Comparison of ENCODE assay signal across 9 mouse cellular contexts in the genomic region with DNA sequence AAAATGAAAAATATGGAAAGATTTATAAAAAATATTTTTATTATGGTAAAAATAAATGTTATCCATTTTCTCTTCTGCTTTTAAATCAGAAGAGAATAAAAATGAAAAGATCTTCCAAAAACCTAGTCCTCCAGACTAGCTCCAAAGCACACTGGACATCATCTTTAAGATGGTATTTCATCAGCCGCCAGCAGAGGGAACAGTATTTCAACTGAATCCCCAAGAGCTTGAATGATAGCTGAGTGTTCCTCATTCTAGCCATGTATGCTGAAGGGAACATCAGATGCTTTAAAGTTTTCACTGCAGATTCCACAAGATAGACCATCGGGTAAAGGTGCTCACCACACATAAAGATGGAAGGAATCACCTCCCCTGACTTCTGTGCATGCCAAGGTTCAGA. TPM values are rescaled to one million over a fixed set of nuclear protein-coding genes. Genes with fewer than 3 reads are reported as not detected.
DNase-seq lines count a peak whose midpoint lies in the region; ATAC-seq and TF ChIP-seq lines count a peak whose summit lies in the region.
"Had no signal": no experiment of that assay in that cellular context is flagged by ENCODE, and none has a peak within 500 bp of the region (broad histone marks: within the 10 kb centered on the region; RNA-seq: fewer than 3 reads in every experiment).

No protein-coding gene starts in this region.

- 41% methylated on average over 2 of the region's 2 CpGs for WGBS in forebrain, embryonic 14.5 days
- 47% methylated on average over 2 of the region's 2 CpGs for WGBS in forebrain, embryonic 12.5 days
- WGBS in lung, embryonic 14.5 days, result 31% methylated on average over 2 of the region's 2 CpGs
- 24% methylated on average over 2 of the region's 2 CpGs for WGBS in lung, adult 2 months
- WGBS in liver, postnatal 0 days (ENCODE audit: insufficient replicate concordance), result 17% methylated on average over 2 of the region's 2 CpGs

- no peak for TF ChIP-seq POLR2A in lung, adult 2 months (IDR thresholded peaks at IDR 0.05; ENCODE audit: borderline replicate concordance, extremely low read depth, low read depth, low read length)
- TF ChIP-seq POLR2A in cortical plate, adult 2 months (IDR thresholded peaks at IDR 0.05; ENCODE audit: extremely low read depth, insufficient read depth, low read length), result no peak

- no peaks in the 10 kb centered on the region for H3K4me1 ChIP-seq in forebrain, embryonic 14.5 days (ENCODE audit: control insufficient read depth, insufficient read depth, low read length)
- no peaks in the 10 kb centered on the region for H3K4me1 ChIP-seq in forebrain, embryonic 12.5 days
- no peaks in the 10 kb centered on the region for H3K4me1 ChIP-seq in lung, embryonic 14.5 days (ENCODE audit: insufficient read depth)
- H3K4me1 ChIP-seq in lung, adult 2 months (ENCODE audit: control insufficient read depth, insufficient read depth, low read length), result no peaks in the 10 kb centered on the region
- H3K4me1 ChIP-seq in cortical plate, adult 2 months (ENCODE audit: control insufficient read depth, insufficient read depth, low read length), result peaks cover 1% of the 10 kb centered on the region; the same call in 1 of the 2 replicates
- H3K4me1 ChIP-seq in liver, postnatal 0 days (ENCODE audit: insufficient read depth), result peaks cover 2% of the 10 kb centered on the region; the same call in 1 of the 2 replicates
- H3K4me1 ChIP-seq: lung, embryonic 15.5 days had no signal

- no peak overlapping the region for H3K9ac ChIP-seq in forebrain, embryonic 14.5 days (ENCODE audit: low read length)
- no peak overlapping the region for H3K9ac ChIP-seq in forebrain, embryonic 12.5 days
- no peak overlapping the region for H3K9ac ChIP-seq in lung, embryonic 14.5 days
- H3K9ac ChIP-seq in liver, postnatal 0 days (replicated peaks), result no peak overlapping the region
- H3K9ac ChIP-seq: lung, embryonic 15.5 days had no signal

- no peak overlapping the region for H3K4me2 ChIP-seq in forebrain, embryonic 14.5 days (ENCODE audit: low read length)
- no peak overlapping the region for H3K4me2 ChIP-seq in forebrain, embryonic 12.5 days
- H3K4me2 ChIP-seq in lung, embryonic 14.5 days, result no peak overlapping the region
- no peak overlapping the region for H3K4me2 ChIP-seq in liver, postnatal 0 days (ENCODE audit: low read depth, low read length)
- H3K4me2 ChIP-seq: lung, embryonic 15.5 days had no signal

- no peak for TF ChIP-seq EP300 in liver, postnatal 0 days (IDR thresholded peaks at IDR 0.05; ENCODE audit: low read depth)

- DNase-seq in forebrain, embryonic 14.5 days (ENCODE audit: low spot score), result peak; percentile 57
- DNase-seq in lung, embryonic 14.5 days, result peak; percentile 73
- DNase-seq in lung, adult 2 months, result no peak
- DNase-seq in liver, postnatal 0 days, result no peak
- peak; percentile 78 for DNase-seq in splenic B cell, adult 2 months (ENCODE audit: low read depth, low spot score)

- no peaks in the 10 kb centered on the region for H3K36me3 ChIP-seq in forebrain, embryonic 14.5 days (ENCODE audit: control insufficient read depth, insufficient read depth, low read length)
- no peaks in the 10 kb centered on the region for H3K36me3 ChIP-seq in forebrain, embryonic 12.5 days (replicated peaks)
- no peaks in the 10 kb centered on the region for H3K36me3 ChIP-seq in lung, embryonic 14.5 days (ENCODE audit: insufficient read depth)
- no peaks in the 10 kb centered on the region for H3K36me3 ChIP-seq in liver, postnatal 0 days (replicated peaks; ENCODE audit: insufficient read depth, low read length)
- 0 out of 2 replicates have a peak, but pooled peaks cover 2% of the 10 kb centered on the region for H3K36me3 ChIP-seq in splenic B cell, adult 2 months (ENCODE audit: control insufficient read depth, insufficient read depth, low read length, poor library complexity, severe bottlenecking)
- H3K36me3 ChIP-seq: lung, embryonic 15.5 days had no signal

- peak; percentile 40; the same call in 1 of the 2 replicates for ATAC-seq in forebrain, embryonic 14.5 days
- ATAC-seq in forebrain, embryonic 12.5 days (ENCODE audit: low FRiP score), result no peak
- no peak for ATAC-seq in lung, embryonic 14.5 days (ENCODE audit: insufficient read depth)
- no peak for ATAC-seq in liver, postnatal 0 days
- ATAC-seq in erythroblast, adult 5-6 weeks (replicated peaks; ENCODE audit: low FRiP score, poor library complexity, severe bottlenecking), result no peak

- no peaks in the 10 kb centered on the region for H3K27me3 ChIP-seq in forebrain, embryonic 14.5 days (replicated peaks; ENCODE audit: control insufficient read depth, insufficient read depth, low read length)
- no peaks in the 10 kb centered on the region for H3K27me3 ChIP-seq in forebrain, embryonic 12.5 days
- no peaks in the 10 kb centered on the region for H3K27me3 ChIP-seq in lung, embryonic 14.5 days (ENCODE audit: insufficient read depth, low read length)
- H3K27me3 ChIP-seq in liver, postnatal 0 days (ENCODE audit: insufficient read depth, low read length), result no peaks in the 10 kb centered on the region
- no peaks in the 10 kb centered on the region for H3K27me3 ChIP-seq in splenic B cell, adult 2 months (ENCODE audit: control insufficient read depth, insufficient read depth, low read length, poor library complexity, severe bottlenecking)
- H3K27me3 ChIP-seq: lung, embryonic 15.5 days had no signal

- peak; percentile 62 for TF ChIP-seq CTCF in lung, embryonic 14.5 days (IDR thresholded peaks at IDR 0.05; ENCODE audit: low read depth)
- no peak for TF ChIP-seq CTCF in lung, adult 2 months (IDR thresholded peaks at IDR 0.05; ENCODE audit: insufficient read depth, low read length)
- TF ChIP-seq CTCF in cortical plate, adult 2 months (IDR thresholded peaks at IDR 0.05; ENCODE audit: extremely low read depth, insufficient read depth, low read length), result peak; percentile 48; the same call in 1 of the 2 replicates
- TF ChIP-seq CTCF in liver, postnatal 0 days (IDR thresholded peaks at IDR 0.05; ENCODE audit: low read depth), result peak; percentile 62

- H3K9me3 ChIP-seq in forebrain, embryonic 14.5 days (replicated peaks; ENCODE audit: control insufficient read depth, low read length), result no peaks in the 10 kb centered on the region
- no peaks in the 10 kb centered on the region for H3K9me3 ChIP-seq in forebrain, embryonic 12.5 days
- H3K9me3 ChIP-seq in lung, embryonic 14.5 days (ENCODE audit: low read depth, low read length), result no peaks in the 10 kb centered on the region
- no peaks in the 10 kb centered on the region for H3K9me3 ChIP-seq in liver, postnatal 0 days (ENCODE audit: low read length)
- H3K9me3 ChIP-seq: lung, embryonic 15.5 days had no signal

- H3K27ac ChIP-seq in forebrain, embryonic 14.5 days (ENCODE audit: low read depth, low read length), result no peak overlapping the region
- no peak overlapping the region for H3K27ac ChIP-seq in forebrain, embryonic 12.5 days
- H3K27ac ChIP-seq in lung, embryonic 14.5 days (ENCODE audit: low read depth), result no peak overlapping the region
- H3K27ac ChIP-seq in cortical plate, adult 2 months (ENCODE audit: insufficient read depth, low read length), result no peak overlapping the region
- no peak overlapping the region for H3K27ac ChIP-seq in liver, postnatal 0 days (ENCODE audit: low read depth)
- H3K27ac ChIP-seq: lung, embryonic 15.5 days had no signal

- no peak overlapping the region for H3K4me3 ChIP-seq in forebrain, embryonic 14.5 days (ENCODE audit: low read depth, low read length)
- no peak overlapping the region for H3K4me3 ChIP-seq in forebrain, embryonic 12.5 days (replicated peaks)
- no peak overlapping the region for H3K4me3 ChIP-seq in lung, embryonic 14.5 days (ENCODE audit: low read depth, low read length)
- H3K4me3 ChIP-seq in lung, adult 2 months (replicated peaks; ENCODE audit: extremely low read depth, low read depth, low read length), result no peak overlapping the region
- no peak overlapping the region for H3K4me3 ChIP-seq in cortical plate, adult 2 months (ENCODE audit: insufficient read depth, low read length)
- H3K4me3 ChIP-seq in liver, postnatal 0 days (ENCODE audit: low read depth, low read length), result no peak overlapping the region
- H3K4me3 ChIP-seq: lung, embryonic 15.5 days had no signal

RNA-seq across cellular contexts. Expression of a gene that starts 16.6 kb away (rescaled TPM):
- polyA plus RNA-seq in forebrain, embryonic 14.5 days (2014; fragmentation: Nextera tagmentation; extraction: Ambion mirVana), result 0.77 and 1.6 TPM in 2 replicates
- polyA plus RNA-seq in forebrain, embryonic 12.5 days (2016; fragmentation: Nextera tagmentation; extraction: Ambion mirVana), result 1.5 and 1.9 TPM in 2 replicates
- polyA plus RNA-seq in lung, embryonic 14.5 days (2014; fragmentation: Nextera tagmentation; extraction: Ambion mirVana), result 2.0 and 2.8 TPM in 2 replicates
- 0.23 and 0.44 TPM in 2 replicates for polyA plus RNA-seq in lung, adult 2 months (2012; rRNA removed)
- 0.57 and 0.63 TPM in 2 replicates for polyA plus RNA-seq in cortical plate, adult 2 months (2012; rRNA removed)
- 0.75 TPM in 2 replicates for polyA plus RNA-seq in liver, postnatal 0 days (2015; fragmentation: Nextera tagmentation; extraction: Ambion mirVana)
- 2.3 and 14.6 TPM in 2 replicates for total RNA-seq in erythroblast, adult 5-6 weeks (2015; ENCODE audit: low replicate concordance)
- 9.0 and 11.3 TPM in 2 replicates for total RNA-seq in erythroblast, adult 5-6 weeks (2017; ENCODE audit: low replicate concordance)

Comparison
In these comparisons a context has a peak if more than half of its experiments do, and no peak if none do; other contexts are left out.
1. DNase-seq: peak in forebrain, embryonic 14.5 days (single experiment), lung, embryonic 14.5 days (single experiment) and splenic B cell, adult 2 months (single experiment); none in lung, adult 2 months (single experiment) and liver, postnatal 0 days (single experiment).